Mouse (Mus musculus): ENCODE data around the gene Ddt. TPM values are rescaled to one million over a fixed set of nuclear protein-coding genes. Genes with fewer than 3 reads are reported as not detected.
"Not testable (repeated sequence)": the region's sequence is repeated elsewhere in the genome, so short reads cannot be mapped to it uniquely, and the experiment has no call there.

Gene Ddt
- polyA plus RNA-seq, 1 experiment from 2014 or later = 188 TPM

- Histone ChIP-seq H3K4me3 (replicated peaks; ENCODE audit: low read depth, low read length) (no peak overlapping the region), H3K9ac (ENCODE audit: low read depth, low read length) (no peak overlapping the region), H3K9me3 (replicated peaks; ENCODE audit: low read length) (no peaks in the 10 kb centered on the region), H3K4me1 (replicated peaks; ENCODE audit: insufficient read depth, low read length) (no peaks in the 10 kb centered on the region), H3K4me2 (ENCODE audit: low read length) (no peak overlapping the region), H3K36me3 (ENCODE audit: insufficient read depth, low read length) (no peaks in the 10 kb centered on the region), H3K27ac (no peak overlapping the region), H3K27me3 (ENCODE audit: insufficient read depth, low read length) (no peaks in the 10 kb centered on the region)
- DNase-seq (ENCODE audit: low spot score) (no peak), ATAC-seq (replicated peaks; ENCODE audit: low FRiP score, low read depth) (no peak)
- no peak for TF ChIP-seq CTCF (IDR thresholded peaks at IDR 0.05; ENCODE audit: low read depth)
- WGBS = 87% methylated on average over 9 of the region's 9 CpGs
Observed at GRCm38 (mm10) chr10:75774587-75774986, 1.4 kb upstream of the Ddt start.

- TF ChIP-seq CTCF (IDR thresholded peaks at IDR 0.05; ENCODE audit: low read depth) = no peak
- no peak overlapping the region for H3K4me2 ChIP-seq (ENCODE audit: low read length)
- no peak overlapping the region for H3K9ac ChIP-seq (ENCODE audit: low read depth, low read length)
- WGBS = 88% methylated on average over 5 of the region's 5 CpGs
- H3K9me3 ChIP-seq (replicated peaks; ENCODE audit: low read length) = no peaks in the 10 kb centered on the region
- H3K27ac ChIP-seq = 0 out of 2 replicates have a peak overlapping the region, but pooled peaks have one; percentile 9
- no peak overlapping the region for H3K4me3 ChIP-seq (replicated peaks; ENCODE audit: low read depth, low read length)
- DNase-seq (ENCODE audit: low spot score) (no peak), ATAC-seq (replicated peaks; ENCODE audit: low FRiP score, low read depth) (no peak)
- H3K36me3 ChIP-seq (ENCODE audit: insufficient read depth, low read length) = no peaks in the 10 kb centered on the region
- no peaks in the 10 kb centered on the region for H3K27me3 ChIP-seq (ENCODE audit: insufficient read depth, low read length)
- H3K4me1 ChIP-seq (replicated peaks; ENCODE audit: insufficient read depth, low read length) = no peaks in the 10 kb centered on the region
Observed at GRCm38 (mm10) chr10:75774102-75774501, 888 bp upstream of the Ddt start.

GRCm38 (mm10) chr10:75767756-75768155 lies 5.5 kb downstream of the Ddt start:
- not testable (repeated sequence) for DNase-seq (ENCODE audit: low spot score); H3K4me2 ChIP-seq (ENCODE audit: low read length)
- WGBS = 44% methylated on average over 5 of the region's 5 CpGs

GRCm38 (mm10) chr10:75766856-75767255 lies 6.4 kb downstream of the Ddt start:
- TF ChIP-seq CTCF (IDR thresholded peaks at IDR 0.05; ENCODE audit: low read depth) = no peak
- Histone ChIP-seq H3K27ac (no peak overlapping the region), H3K9me3 (replicated peaks; ENCODE audit: low read length) (no peaks in the 10 kb centered on the region), H3K4me1 (replicated peaks; ENCODE audit: insufficient read depth, low read length) (no peaks in the 10 kb centered on the region), H3K27me3 (ENCODE audit: insufficient read depth, low read length) (no peaks in the 10 kb centered on the region), H3K36me3 (ENCODE audit: insufficient read depth, low read length) (no peaks in the 10 kb centered on the region), H3K9ac (ENCODE audit: low read depth, low read length) (no peak overlapping the region), H3K4me2 (ENCODE audit: low read length) (no peak overlapping the region), H3K4me3 (replicated peaks; ENCODE audit: low read depth, low read length) (no peak overlapping the region)
- no peak for ATAC-seq (replicated peaks; ENCODE audit: low FRiP score, low read depth)
- no peak for DNase-seq (ENCODE audit: low spot score)
- WGBS = 81% methylated on average over 6 of the region's 6 CpGs

More at GRCm38 (mm10) chr10:75767756-75768155, 5.5 kb downstream of the Ddt start:
- not testable (repeated sequence) for ATAC-seq (replicated peaks; ENCODE audit: low FRiP score, low read depth); H3K4me1 ChIP-seq (replicated peaks; ENCODE audit: insufficient read depth, low read length); H3K27me3 ChIP-seq (ENCODE audit: insufficient read depth, low read length); H3K9me3 ChIP-seq (replicated peaks; ENCODE audit: low read length); H3K27ac ChIP-seq; H3K4me3 ChIP-seq (replicated peaks; ENCODE audit: low read depth, low read length); H3K9ac ChIP-seq (ENCODE audit: low read depth, low read length); H3K36me3 ChIP-seq (ENCODE audit: insufficient read depth, low read length)

GRCm38 (mm10) chr10:75764519-75765473 lies 8.4 kb downstream of the Ddt start:
- 1% methylated on average over 27 of the region's 27 CpGs for WGBS

GRCm38 (mm10) chr10:75763682-75764518 lies 9.3 kb downstream of the Ddt start, which contains the start of gene Cabin1:
Gene Cabin1, minus strand, starts transcription at chr10:75764341.
- DNase-seq (ENCODE audit: low spot score) (peak; percentile 97), ATAC-seq (replicated peaks; ENCODE audit: low FRiP score, low read depth) (peak; percentile 98)
- H3K4me2 ChIP-seq (ENCODE audit: low read length) = peak within 1 kb of the TSS; percentile 88
- TF ChIP-seq CTCF (IDR thresholded peaks at IDR 0.05; ENCODE audit: low read depth) = no peak
- H3K4me1 ChIP-seq (replicated peaks; ENCODE audit: insufficient read depth, low read length) = no peaks in the 10 kb centered on the region
- under 1% methylated on average over 61 of the region's 61 CpGs for WGBS
- no peaks in the 10 kb centered on the region for H3K36me3 ChIP-seq (ENCODE audit: insufficient read depth, low read length)
- no peaks in the 10 kb centered on the region for H3K27me3 ChIP-seq (ENCODE audit: insufficient read depth, low read length)
- H3K9me3 ChIP-seq (replicated peaks; ENCODE audit: low read length) = no peaks in the 10 kb centered on the region
- peak within 1 kb of the TSS; percentile 90 for H3K9ac ChIP-seq (ENCODE audit: low read depth, low read length)
- peak within 1 kb of the TSS; percentile 87 for H3K4me3 ChIP-seq (replicated peaks; ENCODE audit: low read depth, low read length)
- peak within 1 kb of the TSS; percentile 82 for H3K27ac ChIP-seq

More at GRCm38 (mm10) chr10:75764519-75765473, 8.4 kb downstream of the Ddt start:
- peak overlapping the region; percentile 87 for H3K4me3 ChIP-seq (replicated peaks; ENCODE audit: low read depth, low read length)
- H3K27ac ChIP-seq = peak overlapping the region; percentile 82
- no peaks in the 10 kb centered on the region for H3K27me3 ChIP-seq (ENCODE audit: insufficient read depth, low read length)
- H3K9me3 ChIP-seq (replicated peaks; ENCODE audit: low read length) = no peaks in the 10 kb centered on the region
- DNase-seq (ENCODE audit: low spot score) = peak; percentile 80
- ATAC-seq (replicated peaks; ENCODE audit: low FRiP score, low read depth) = peak; percentile 16
- peak overlapping the region; percentile 88 for H3K4me2 ChIP-seq (ENCODE audit: low read length)
- TF ChIP-seq CTCF (IDR thresholded peaks at IDR 0.05; ENCODE audit: low read depth) = peak; percentile 84
- H3K36me3 ChIP-seq (ENCODE audit: insufficient read depth, low read length) = no peaks in the 10 kb centered on the region
- H3K9ac ChIP-seq (ENCODE audit: low read depth, low read length) = peak overlapping the region; percentile 54; the same call in 1 of the 2 replicates
- no peaks in the 10 kb centered on the region for H3K4me1 ChIP-seq (replicated peaks; ENCODE audit: insufficient read depth, low read length)
